Mouse (Mus musculus) bone marrow, adult 2 months (tissue): ENCODE data around the gene Vcp.

Experiments used
- CTCF ChIP-seq: fragments of 200-500 bp; IDR thresholded peaks from 2 replicates; pipeline ENCODE4 v1.5.1; 2011; ENCODE audit warnings: low read length, control low read depth; ENCODE audit not compliant: control insufficient read depth, insufficient read depth
- POLR2A ChIP-seq: fragments of 200-500 bp; IDR thresholded peaks from 2 replicates; pipeline ENCODE4 v1.6.1; 2011; ENCODE audit warnings: low read depth, mild to moderate bottlenecking, control low read depth, low read length, borderline replicate concordance; ENCODE audit not compliant: control insufficient read depth

DNA sequence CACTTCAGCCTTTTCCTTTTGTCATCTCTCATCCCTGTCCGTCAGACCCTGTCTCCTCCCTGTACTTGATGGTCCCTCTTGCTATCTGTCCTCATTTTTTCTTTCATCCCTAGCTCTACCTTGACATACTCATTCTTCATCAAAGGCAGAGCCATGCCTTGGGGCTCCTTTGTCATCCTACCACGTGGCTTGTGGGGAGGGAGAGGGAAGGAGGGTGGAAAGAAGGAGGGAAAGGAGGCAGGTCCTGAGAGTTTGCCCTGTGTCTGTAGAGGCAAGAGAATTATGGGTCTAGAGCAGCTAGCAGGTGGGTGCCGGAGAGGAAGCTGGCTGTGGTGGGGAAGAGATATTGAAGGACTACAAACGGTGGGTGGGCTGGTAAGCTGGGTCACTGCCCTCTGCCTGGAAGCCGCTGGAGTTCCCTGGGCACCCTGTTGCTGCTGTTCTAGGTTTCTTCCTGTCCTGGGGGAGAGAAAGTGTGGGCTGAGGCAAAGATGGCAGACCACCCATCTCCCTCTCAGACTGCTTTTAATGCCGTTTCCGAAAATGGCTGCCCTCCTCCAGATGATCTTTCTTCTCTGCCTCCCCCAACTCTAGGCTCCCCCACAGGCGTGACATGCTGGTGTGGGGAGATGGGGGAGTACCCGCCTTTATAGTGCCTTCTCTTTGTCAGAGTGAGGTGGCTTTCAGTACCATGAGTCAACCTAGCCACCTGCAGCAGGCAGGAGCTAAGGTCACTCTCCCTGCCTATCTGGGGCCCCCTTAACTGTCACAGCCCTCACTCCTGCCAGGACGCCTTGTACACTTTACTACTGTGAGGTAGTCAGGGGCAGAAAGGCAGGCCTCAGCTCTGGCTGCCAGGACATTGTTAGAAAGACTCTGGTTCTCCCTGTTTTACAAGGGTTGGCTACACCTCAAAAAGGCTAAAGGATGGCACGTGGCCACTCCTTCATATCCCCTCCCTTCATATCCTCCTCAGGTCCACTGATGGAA lies 48.8 kb downstream of the Vcp start:
- TF ChIP-seq CTCF, result no peak
- TF ChIP-seq POLR2A, result no peak
